Mouse (Mus musculus) layer of hippocampus, adult 2 months (tissue): ENCODE data around the gene Ak5. TPM values are rescaled to one million over a fixed set of nuclear protein-coding genes. Genes with fewer than 3 reads are reported as not detected.
"Not testable (repeated sequence)": the region's sequence is repeated elsewhere in the genome, so short reads cannot be mapped to it uniquely, and the experiment has no call there.

ENCODE experiments used
- DNase-seq, 2 experiments: peaks; one replicate each; pipeline ENCODE4 v3.0.0; 2022; ENCODE audit warnings: low spot score in 2 of 2
- H3K27ac ChIP-seq: fragments of 200-600 bp; 2 replicates; pipeline ENCODE4 v1.8.1; 2022
- H3K4me3 ChIP-seq: fragments of 200-600 bp; 2 replicates; pipeline ENCODE4 v1.8.1; 2022; ENCODE audit warnings: mild to moderate bottlenecking
- CTCF ChIP-seq: fragments of 200-600 bp; conservative IDR thresholded peaks from 2 replicates; pipeline ENCODE4 v1.8.1; 2022; ENCODE audit warnings: antibody characterized with exemption, mild to moderate bottlenecking, moderate library complexity
- total RNA-seq, 2 experiments: library from RNA; stranded (reverse); gene quantifications; 2 replicates each; pipeline ENCODE4 v1.2.3; 2021

The Ak5 gene
- total RNA-seq, 2 experiments from 2014 or later: 245 to 266 TPM

DNA sequence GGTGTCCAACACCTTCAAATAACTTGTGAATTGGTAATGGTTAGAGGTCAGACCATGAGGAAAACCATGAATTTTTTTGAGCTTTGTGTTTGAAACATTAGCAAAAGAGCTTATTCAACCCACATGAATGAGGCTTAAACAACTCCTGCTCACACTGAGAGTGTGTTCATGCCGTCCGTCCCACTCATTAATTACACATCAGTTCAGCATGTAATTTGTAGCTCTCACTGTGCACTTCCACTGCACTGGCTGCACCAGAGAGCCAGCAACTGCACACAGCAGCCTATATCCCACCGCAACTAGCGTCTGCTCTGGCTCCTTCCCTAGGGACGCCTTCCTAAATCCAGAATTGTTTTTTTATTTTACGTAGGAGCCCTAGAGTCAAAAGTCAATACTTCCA is 68.5 kb downstream of the Ak5 start:
- DNase-seq: no peak
- TF ChIP-seq CTCF: no peak
- H3K27ac ChIP-seq: peak overlapping the region; percentile 46
- no peak overlapping the region for H3K4me3 ChIP-seq

DNA sequence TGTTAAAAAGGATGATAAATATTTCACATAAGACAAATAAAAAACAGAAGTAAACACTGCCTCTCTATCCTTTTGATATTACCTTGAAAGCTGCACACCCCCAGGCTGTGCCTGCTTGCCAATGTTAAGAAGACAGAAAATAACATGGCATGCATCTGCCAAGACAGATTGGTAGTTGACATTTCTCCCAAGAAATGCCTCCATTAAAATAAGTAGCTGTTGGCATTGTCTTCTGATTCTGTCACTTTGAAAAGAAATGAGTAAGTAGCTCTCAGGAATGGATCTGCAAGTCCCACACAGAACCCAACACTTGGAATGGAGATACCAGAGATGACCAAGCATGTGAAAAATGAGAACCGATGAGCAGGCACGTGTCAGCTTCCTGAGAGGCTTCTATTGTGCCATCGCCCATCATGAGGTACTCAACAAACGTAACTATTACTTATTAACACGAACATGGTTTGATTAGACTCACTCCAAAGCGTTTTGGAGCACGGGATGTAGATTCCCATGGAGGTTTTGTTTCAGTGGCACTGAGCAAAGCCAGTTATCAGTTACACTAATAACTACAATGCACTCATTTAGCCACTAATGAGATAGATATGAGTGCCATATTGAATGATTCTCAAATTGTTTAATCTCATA is 71.6 kb downstream of the Ak5 start:
- H3K4me3 ChIP-seq: no peak overlapping the region
- peak in 1 of 2 experiments; percentile 64 for DNase-seq
- no peak for TF ChIP-seq CTCF
- peak overlapping the region; percentile 61 for H3K27ac ChIP-seq

DNA sequence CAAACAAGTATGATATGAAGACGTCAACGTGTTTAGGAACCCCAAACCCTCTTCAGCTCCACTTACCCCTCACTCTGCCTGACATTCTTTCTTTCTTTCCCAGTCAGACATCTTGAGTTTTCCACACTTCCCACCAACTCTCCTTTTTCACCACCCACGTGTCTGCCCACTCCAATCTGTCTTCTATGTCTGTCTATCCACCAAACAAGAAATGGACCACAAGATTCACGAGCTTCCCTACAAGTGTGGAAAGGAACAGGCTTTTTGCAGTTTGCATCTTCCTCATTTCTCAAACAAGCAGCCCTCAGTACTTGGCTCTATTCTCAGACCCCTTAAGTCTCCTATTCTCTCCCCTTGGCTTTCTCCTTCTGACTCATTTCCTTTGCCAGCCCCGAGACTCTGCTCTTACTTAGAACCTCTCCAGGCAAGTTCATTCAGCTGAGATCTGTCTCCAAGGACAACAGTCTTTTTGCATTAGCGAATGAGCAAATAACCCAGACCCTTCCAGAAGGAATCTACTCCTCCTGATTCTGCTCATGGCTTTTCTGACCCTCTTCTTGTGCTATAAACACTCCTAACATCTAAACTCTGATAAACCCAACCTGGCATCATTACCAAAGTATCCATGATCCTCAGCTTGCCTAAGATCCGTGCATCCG is 75.3 kb downstream of the Ak5 start:
- peak; percentile 54 to 65 for DNase-seq
- TF ChIP-seq CTCF: no peak

DNA sequence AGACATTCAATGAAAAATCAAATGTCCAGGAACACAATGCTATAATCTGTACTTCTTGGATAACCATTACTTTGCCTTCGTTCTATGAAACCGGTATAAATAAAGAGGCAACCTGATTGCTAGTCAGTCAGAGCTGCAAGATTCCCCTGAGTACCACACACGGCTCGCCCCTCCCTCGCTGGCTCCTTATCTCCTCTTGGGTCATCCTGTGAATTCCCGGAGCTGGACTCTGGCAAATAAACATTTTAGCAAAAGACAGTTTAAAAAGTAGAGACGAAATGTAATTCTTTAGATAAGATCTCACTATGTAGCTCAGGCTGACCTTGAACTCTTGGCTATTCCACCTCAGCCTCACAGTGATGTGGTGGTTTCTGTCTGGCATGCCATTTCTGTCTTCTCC is 77.7 kb downstream of the Ak5 start:
- Histone ChIP-seq H3K27ac (no peak overlapping the region), H3K4me3 (no peak overlapping the region)
- TF ChIP-seq CTCF: no peak
- DNase-seq: no peak

More for the DNA sequence above, 75.3 kb downstream of the Ak5 start:
- peak overlapping the region; percentile 69 for H3K27ac ChIP-seq
- no peak overlapping the region for H3K4me3 ChIP-seq

DNA sequence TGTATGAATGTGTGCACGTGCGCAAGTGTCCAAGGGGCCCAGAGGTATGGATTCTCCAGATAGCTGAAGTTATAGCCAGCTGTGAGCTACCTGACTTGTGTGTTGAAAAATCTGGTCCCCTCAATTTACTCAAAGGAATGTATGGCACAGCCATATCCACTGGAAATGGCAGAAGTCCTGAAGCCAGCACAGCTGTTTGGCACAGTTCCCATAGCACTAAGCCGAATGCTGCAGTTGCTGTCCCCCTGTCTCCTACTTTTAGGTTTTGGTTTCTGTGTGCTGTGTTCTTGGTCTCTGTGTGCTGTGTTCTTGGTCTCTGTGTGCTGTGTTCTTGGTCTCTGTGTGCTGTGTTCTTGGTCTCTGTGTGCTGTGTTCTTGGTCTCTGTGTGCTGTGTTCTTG is 79.1 kb downstream of the Ak5 start:
- not testable (repeated sequence) for DNase-seq, H3K27ac ChIP-seq, H3K4me3 ChIP-seq

DNA sequence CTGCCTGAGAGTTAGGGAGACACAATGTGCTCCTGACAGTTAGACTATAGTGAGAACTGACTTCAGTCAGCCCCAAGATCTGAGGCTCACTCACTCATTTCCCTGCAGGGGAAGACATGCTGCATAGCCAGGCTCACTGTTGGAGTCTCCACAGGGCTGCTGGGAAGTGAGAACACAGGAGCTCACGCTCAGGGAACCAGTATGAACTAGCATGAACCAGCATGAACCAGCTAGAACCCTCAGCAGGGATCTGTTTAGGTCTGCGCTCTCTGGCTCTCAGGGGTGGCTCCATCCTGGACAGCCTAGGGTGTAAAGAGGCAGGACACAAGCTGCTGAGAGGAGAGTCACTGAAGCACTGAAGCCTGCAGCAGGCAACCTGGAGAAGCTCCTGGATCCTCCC is 81.2 kb downstream of the Ak5 start:
- DNase-seq: no peak
- Histone ChIP-seq H3K27ac (no peak overlapping the region), H3K4me3 (no peak overlapping the region)
- TF ChIP-seq CTCF: no peak

DNA sequence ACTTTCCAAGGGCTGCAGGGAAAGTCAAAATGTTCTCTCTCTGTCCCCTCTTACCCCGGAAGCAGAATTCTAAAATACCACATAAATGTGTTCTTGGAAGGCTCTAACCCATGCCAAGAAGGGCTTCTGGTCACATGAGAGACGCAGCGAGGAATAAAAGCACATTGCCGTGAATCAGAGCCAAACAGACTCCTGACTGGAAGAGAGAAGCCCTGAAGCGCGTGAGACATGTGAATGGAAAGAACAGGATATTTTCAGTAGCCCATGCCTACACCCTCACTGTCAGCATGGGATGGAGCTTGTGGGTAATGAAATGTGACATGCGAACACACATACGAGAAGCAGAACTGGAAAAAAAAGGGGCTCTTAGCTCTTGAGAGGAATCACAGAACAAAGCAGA is 82.0 kb downstream of the Ak5 start:
- TF ChIP-seq CTCF: no peak
- DNase-seq: no peak
- Histone ChIP-seq H3K4me3 (no peak overlapping the region), H3K27ac (no peak overlapping the region)

DNA sequence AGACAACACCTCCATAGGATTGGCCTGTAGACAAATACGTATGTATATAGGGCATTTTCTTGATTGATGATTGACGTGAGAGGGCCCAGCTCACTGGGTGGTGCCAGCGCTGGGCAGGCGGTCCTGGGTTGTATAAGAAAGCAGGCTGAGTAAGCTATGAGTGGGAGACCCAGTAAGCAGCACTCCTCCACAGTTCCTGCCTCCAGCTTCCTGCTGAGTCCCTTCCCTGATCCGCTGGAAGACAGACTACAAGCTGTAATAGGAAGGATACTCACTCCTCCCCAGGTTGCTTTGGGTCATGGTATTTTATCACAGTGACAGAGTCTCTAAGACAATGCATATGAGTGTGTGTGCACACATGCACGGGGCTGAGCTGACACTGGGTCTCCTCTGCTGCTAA is 82.6 kb downstream of the Ak5 start:
- Histone ChIP-seq H3K4me3 (no peak overlapping the region), H3K27ac (no peak overlapping the region)
- no peak for DNase-seq
- no peak for TF ChIP-seq CTCF

DNA sequence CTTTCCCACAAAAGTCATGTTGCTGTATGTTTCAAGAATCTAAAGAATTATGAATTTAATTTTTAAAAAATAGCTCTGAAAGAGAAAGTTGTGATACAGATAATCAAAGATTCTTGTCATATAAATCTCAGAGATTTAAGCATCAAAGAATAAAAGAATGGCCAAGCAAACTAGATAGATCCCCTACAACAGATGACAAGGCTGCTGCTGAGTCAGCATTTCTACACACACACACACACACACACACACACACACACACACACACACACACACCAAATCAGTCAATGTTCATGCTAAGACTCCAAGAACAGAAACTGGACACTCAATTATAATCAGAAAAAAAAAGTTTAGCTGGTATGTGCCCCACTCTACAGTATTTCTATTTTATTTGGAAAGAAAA is 85.1 kb downstream of the Ak5 start:
- Histone ChIP-seq H3K4me3 (no peak overlapping the region), H3K27ac (no peak overlapping the region)
- DNase-seq: no peak
- no peak for TF ChIP-seq CTCF

DNA sequence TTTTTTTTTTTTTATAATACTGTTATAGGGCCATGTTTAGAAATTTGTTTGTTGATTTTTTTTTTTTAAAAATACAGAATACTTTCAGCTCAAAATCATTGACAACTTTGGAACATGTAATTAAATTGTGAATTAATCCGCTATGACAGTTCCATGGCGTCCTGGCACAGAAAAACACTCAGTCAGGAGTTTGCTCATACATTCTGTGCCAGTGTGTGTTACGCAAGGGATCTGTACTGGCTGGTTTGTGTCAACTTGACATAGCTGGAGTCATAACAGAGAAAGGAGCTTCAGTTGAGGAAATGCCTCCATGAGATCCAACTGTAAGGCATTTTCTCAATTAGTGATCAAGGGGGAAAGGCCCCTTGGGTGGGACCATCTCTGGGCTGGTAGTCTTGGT is 86.3 kb downstream of the Ak5 start:
- H3K4me3 ChIP-seq: not testable (repeated sequence)
- peak; percentile 41 to 42 for DNase-seq
- H3K27ac ChIP-seq: 0 out of 2 replicates have a peak overlapping the region, but pooled peaks have one; percentile 7

DNA sequence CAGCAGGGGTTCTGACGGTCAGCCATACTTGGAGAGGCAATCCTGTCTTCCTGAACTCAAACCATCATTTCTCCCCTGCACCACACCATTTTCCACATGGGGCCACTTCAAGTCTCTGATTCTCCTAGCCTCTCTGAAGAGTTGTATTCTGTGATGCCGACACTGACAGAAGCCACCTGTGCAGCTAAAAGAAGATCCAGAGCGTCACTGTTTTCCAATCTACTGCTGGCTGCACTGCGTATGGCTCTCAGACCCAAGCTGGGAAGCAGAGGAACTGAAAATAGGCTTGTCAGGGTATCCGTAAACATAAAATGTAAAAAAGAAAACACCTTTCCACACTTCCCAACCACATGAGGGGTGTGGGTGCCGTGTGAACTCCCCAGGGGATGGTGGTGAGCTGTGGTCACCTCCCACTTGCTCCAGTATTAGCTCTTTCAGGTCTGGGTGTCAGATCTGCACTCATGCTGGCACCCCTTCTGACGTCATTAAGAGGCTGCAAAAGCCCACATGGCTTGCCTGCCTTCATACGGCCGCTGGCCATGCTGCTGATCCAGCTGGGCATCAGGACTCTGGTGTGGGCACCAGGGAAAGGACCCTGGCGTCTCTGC is 88.1 kb downstream of the Ak5 start:
- DNase-seq: no peak
- no peak overlapping the region for H3K27ac ChIP-seq
- H3K4me3 ChIP-seq: no peak overlapping the region
- no peak for TF ChIP-seq CTCF

DNA sequence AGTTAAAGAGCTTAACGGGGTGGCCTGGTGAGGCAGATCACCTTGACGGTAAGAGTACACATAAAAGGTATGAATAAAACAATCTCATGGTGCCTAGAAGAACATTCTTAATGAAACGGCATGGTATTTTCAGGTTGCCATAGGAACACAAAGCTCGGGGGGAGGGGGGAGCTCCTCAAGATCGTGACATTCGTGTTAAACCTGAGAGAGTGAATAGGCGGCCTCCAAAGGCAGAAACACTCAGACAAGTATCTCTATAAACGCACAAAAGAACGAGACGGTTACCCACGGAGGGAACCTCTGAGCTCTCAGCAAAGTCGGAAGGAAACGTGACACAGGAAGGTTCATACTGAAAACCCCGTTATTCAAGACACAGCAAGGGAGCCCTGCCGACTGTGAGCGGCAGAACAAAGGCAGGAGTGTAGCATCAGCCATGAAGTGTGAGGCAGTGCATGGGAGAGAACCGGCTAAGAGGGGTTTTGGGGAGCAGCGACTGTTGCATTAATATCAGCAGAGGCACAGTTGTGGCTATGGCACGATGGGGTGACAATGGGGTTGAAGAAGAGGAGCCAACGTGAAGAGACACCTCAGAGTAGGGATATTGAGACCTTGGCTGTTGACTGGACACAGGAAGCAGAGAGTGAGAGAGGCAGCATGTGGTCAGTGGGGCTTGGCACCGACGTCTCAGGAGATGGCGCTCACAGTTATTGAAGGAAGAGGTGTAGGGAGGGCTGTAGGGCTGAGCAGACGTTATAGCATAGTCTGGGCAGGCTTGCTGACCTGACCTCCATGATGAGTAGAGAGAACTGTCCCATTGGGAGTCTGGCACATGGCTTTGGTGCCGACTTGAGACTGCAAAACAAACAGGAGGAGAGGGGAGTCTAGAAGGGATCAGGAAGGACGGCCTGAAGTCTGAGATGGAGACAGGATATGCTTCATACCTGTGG is 89.6 kb downstream of the Ak5 start:
- TF ChIP-seq CTCF: no peak
- DNase-seq: no peak
- Histone ChIP-seq H3K4me3 (no peak overlapping the region), H3K27ac (peak overlapping the region; percentile 23; the same call in 1 of the 2 replicates)

DNA sequence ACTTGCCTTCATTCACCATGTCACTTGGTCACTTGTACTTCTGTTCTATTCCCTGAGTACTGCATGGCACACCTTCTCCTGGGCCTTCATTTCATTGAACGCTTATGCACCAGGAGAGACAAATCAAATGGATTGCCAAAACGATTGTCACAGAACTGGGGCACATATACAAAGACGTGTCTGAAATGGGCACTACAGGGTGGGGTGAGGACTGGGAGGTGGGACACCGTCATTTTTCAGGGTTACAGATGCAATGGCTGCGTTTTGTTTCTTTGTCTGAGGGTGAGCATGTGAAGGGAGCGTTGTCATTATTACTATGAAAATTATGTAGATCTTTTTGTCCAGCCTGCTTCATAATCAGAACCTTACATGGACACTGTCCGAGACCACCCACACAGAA is 90.4 kb downstream of the Ak5 start:
- Histone ChIP-seq H3K4me3 (no peak overlapping the region), H3K27ac (no peak overlapping the region; the same call in 1 of the 2 replicates)
- no peak for DNase-seq
- TF ChIP-seq CTCF: no peak
